Mouse (Mus musculus): ENCODE measurements at regions not wholly inside any gene's neighbourhood (a gene's known extent, or its start where the extent isn't known, plus 50 kb on each side); places are given as distances from the start of the nearest gene placed in this dataset.

DNA sequence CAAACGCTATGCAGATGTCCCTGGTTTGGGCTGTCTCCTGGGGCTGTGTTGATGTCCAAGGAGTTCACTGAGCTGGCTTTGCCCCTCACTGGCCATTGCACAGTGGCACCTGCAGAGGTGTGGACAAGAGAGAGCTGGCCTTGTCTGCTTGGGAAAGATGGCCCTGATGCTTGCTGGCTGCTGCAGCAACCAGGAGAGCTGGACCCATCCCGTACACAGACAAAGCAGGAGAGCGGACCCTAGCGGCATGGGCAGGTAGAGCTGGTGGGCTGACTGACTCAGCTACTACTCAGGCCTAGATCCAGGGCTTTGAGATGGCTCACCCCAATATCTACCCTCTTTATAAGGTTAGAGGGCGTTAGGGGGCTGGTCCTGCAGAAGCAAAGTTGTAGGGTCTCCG is 161.7 kb downstream of the CK137956 start:
- no peak for TF ChIP-seq POLR2A (IDR thresholded peaks at IDR 0.05; ENCODE audit: insufficient read depth, low read depth, low read length)
- TF ChIP-seq CTCF (IDR thresholded peaks at IDR 0.05; ENCODE audit: insufficient read depth, low read depth, low read length) = no peak
